Mouse (Mus musculus) heart, adult 2 months (tissue): ENCODE data around the gene Ppa1. TPM values are rescaled to one million over a fixed set of nuclear protein-coding genes. Genes with fewer than 3 reads are reported as not detected.

Experiments
- DNase-seq, 2 experiments: peaks; one replicate each; pipeline ENCODE4 v3.0.0; 2021
- H3K27ac ChIP-seq: fragments of 200-600 bp; 2 replicates; pipeline ENCODE4 v1.8.1; 2022
- H3K27me3 ChIP-seq: fragments of 200-500 bp; 2 replicates; pipeline ENCODE4 v1.6.1; 2012; ENCODE audit warnings: mild to moderate bottlenecking, low read length, inconsistent platforms, mixed read lengths; ENCODE audit not compliant: control insufficient read depth, insufficient read depth
- H3K36me3 ChIP-seq: fragments of 200-500 bp; 2 replicates; pipeline ENCODE4 v1.6.1; 2012; ENCODE audit warnings: low read length, inconsistent platforms; ENCODE audit not compliant: control insufficient read depth, insufficient read depth
- H3K4me1 ChIP-seq: fragments of 200-500 bp; 2 replicates; pipeline ENCODE4 v1.6.1; 2011; ENCODE audit warnings: low read length; ENCODE audit not compliant: control insufficient read depth, insufficient read depth
- H3K4me3 ChIP-seq: fragments of 200-600 bp; 2 replicates; pipeline ENCODE4 v1.8.1; 2022
- H3K79me2 ChIP-seq: fragments of 200-500 bp; replicated peaks from 2 replicates; pipeline ENCODE4 v1.6.1; 2012; ENCODE audit warnings: mild to moderate bottlenecking, inconsistent platforms, low read length, moderate library complexity, mixed read lengths; ENCODE audit not compliant: control insufficient read depth, insufficient read depth
- H3K9ac ChIP-seq: fragments of 200-500 bp; 2 replicates; pipeline ENCODE4 v1.6.1; 2012; ENCODE audit warnings: low read depth, mild to moderate bottlenecking, control low read depth, inconsistent platforms, low read length, mixed read lengths
- CTCF ChIP-seq: fragments of 200-600 bp; IDR thresholded peaks from 2 replicates; pipeline ENCODE4 v1.8.1; 2022; ENCODE audit warnings: antibody characterized with exemption, mild to moderate bottlenecking, moderate library complexity
- EP300 ChIP-seq: fragments of 200-500 bp; IDR thresholded peaks from 2 replicates; pipeline ENCODE4 v1.6.1; 2011; ENCODE audit warnings: low read depth, low read length, control low read depth; ENCODE audit not compliant: insufficient read depth
- POLR2A ChIP-seq: fragments of 200-500 bp; IDR thresholded peaks from 2 replicates; pipeline ENCODE4 v1.6.1; 2011; ENCODE audit warnings: mild to moderate bottlenecking, low read depth, low read length, control low read depth; ENCODE audit not compliant: insufficient read depth
- WGBS: fragments of 180-500 bp; shearing (Covaris S2); methylation state at CpG from one replicate; pipeline ENCODE4 v1.1.7; 2018; 5-methylcytosine and 5-hydroxymethylcytosine counted together
- intact Hi-C: fragments of 180-260 bp; cut with DNase I; formaldehyde crosslinking; loops from one replicate; pipeline ENCODE4 v1.15.1; 2025
- polyA plus RNA-seq: library from polyadenylated mRNA; depleted of rRNA; stranded (reverse); fragments of >200 nt; gene quantifications from 2 replicates; pipeline ENCODE4 v1.2.3, GENCODE M21; 2012
- total RNA-seq, 2 experiments: library from RNA; stranded (reverse); gene quantifications; 2 replicates each; pipeline ENCODE4 v1.2.3; 2021

Ppa1 gene
- total and polyA plus RNA-seq, 3 experiments = 33.9 to 66.8 (median 66.3) TPM

GRCm38 (mm10) chr10:61662391-61662988 lies 14.1 kb downstream of the Ppa1 start:
- H3K27ac ChIP-seq = no peak overlapping the region
- H3K4me1 ChIP-seq = no peaks in the 10 kb centered on the region; the same call in 1 of the 2 replicates
- no peaks in the 10 kb centered on the region for H3K27me3 ChIP-seq
- H3K79me2 ChIP-seq = no peaks in the 10 kb centered on the region
- H3K9ac ChIP-seq = no peak overlapping the region
- intact Hi-C loops = no loop called here
- WGBS = 65% methylated on average over 10 of the region's 10 CpGs
- H3K4me3 ChIP-seq = no peak overlapping the region
- no peak for DNase-seq
- TF ChIP-seq POLR2A = no peak
- no peak for TF ChIP-seq CTCF
- TF ChIP-seq EP300 = no peak
- peaks cover 2% of the 10 kb centered on the region; the same call in 1 of the 2 replicates for H3K36me3 ChIP-seq

GRCm38 (mm10) chr10:61665111-61665510 lies 16.8 kb downstream of the Ppa1 start:
- no peak overlapping the region for H3K9ac ChIP-seq
- intact Hi-C loops = no loop called here
- no peak for TF ChIP-seq EP300
- no peak for TF ChIP-seq POLR2A
- TF ChIP-seq CTCF = no peak
- H3K79me2 ChIP-seq = no peaks in the 10 kb centered on the region
- no peak for DNase-seq
- H3K27ac ChIP-seq = no peak overlapping the region
- no peak overlapping the region for H3K4me3 ChIP-seq
- H3K4me1 ChIP-seq = no peaks in the 10 kb centered on the region; the same call in 1 of the 2 replicates
- 92% methylated on average over 10 of the region's 10 CpGs for WGBS
- no peaks in the 10 kb centered on the region for H3K27me3 ChIP-seq
- no peaks in the 10 kb centered on the region for H3K36me3 ChIP-seq

- intact Hi-C loops = no loop called here
- Histone ChIP-seq H3K36me3 (no peaks in the 10 kb centered on the region), H3K4me3 (no peak overlapping the region), H3K27ac (no peak overlapping the region), H3K9ac (no peak overlapping the region), H3K4me1 (no peaks in the 10 kb centered on the region; the same call in 1 of the 2 replicates), H3K79me2 (no peaks in the 10 kb centered on the region), H3K27me3 (no peaks in the 10 kb centered on the region)
- TF ChIP-seq EP300 = no peak
- no peak for TF ChIP-seq POLR2A
- TF ChIP-seq CTCF = no peak
- DNase-seq = no peak
- 66% methylated on average over 3 of the region's 3 CpGs for WGBS
These were observed 17.3 kb downstream of the Ppa1 start for GRCm38 (mm10) chr10:61665651-61666050.

GRCm38 (mm10) chr10:61669289-61669688 lies 20.9 kb downstream of the Ppa1 start:
- Histone ChIP-seq H3K79me2 (no peaks in the 10 kb centered on the region), H3K27ac (no peak overlapping the region), H3K27me3 (no peaks in the 10 kb centered on the region), H3K4me3 (no peak overlapping the region), H3K4me1 (no peaks in the 10 kb centered on the region), H3K9ac (no peak overlapping the region), H3K36me3 (no peaks in the 10 kb centered on the region)
- intact Hi-C loops = no loop called here
- TF ChIP-seq EP300 (no peak), CTCF (no peak), POLR2A (no peak)
- no peak for DNase-seq
- 76% methylated on average over 7 of the region's 7 CpGs for WGBS

- no peaks in the 10 kb centered on the region for H3K4me1 ChIP-seq
- H3K36me3 ChIP-seq = no peaks in the 10 kb centered on the region
- DNase-seq = no peak
- H3K27me3 ChIP-seq = no peaks in the 10 kb centered on the region
- H3K79me2 ChIP-seq = no peaks in the 10 kb centered on the region
- TF ChIP-seq EP300 = no peak
- TF ChIP-seq POLR2A = no peak
- no peak for TF ChIP-seq CTCF
- H3K4me3 ChIP-seq = no peak overlapping the region
- intact Hi-C loops = no loop called here
- H3K9ac ChIP-seq = no peak overlapping the region
- H3K27ac ChIP-seq = no peak overlapping the region
These were observed 21.5 kb downstream of the Ppa1 start for GRCm38 (mm10) chr10:61669896-61670295.

- no peak overlapping the region for H3K4me3 ChIP-seq
- H3K27ac ChIP-seq = no peak overlapping the region
- no peaks in the 10 kb centered on the region for H3K4me1 ChIP-seq
- intact Hi-C loops = no loop called here
- 98% methylated on average over 3 of the region's 3 CpGs for WGBS
- H3K27me3 ChIP-seq = no peaks in the 10 kb centered on the region
- H3K9ac ChIP-seq = no peak overlapping the region
- H3K36me3 ChIP-seq = no peaks in the 10 kb centered on the region
- DNase-seq = no peak
- TF ChIP-seq EP300 = no peak
- no peak for TF ChIP-seq POLR2A
- TF ChIP-seq CTCF = peak; percentile 63
- H3K79me2 ChIP-seq = no peaks in the 10 kb centered on the region
These were observed 22.4 kb downstream of the Ppa1 start for GRCm38 (mm10) chr10:61670758-61671157.
